Mouse (Mus musculus) forelimb bud, embryonic 11.5 days (tissue): ENCODE measurements at regions not wholly inside any gene's neighbourhood (a gene's known extent, or its start where the extent isn't known, plus 50 kb on each side); places are given as distances from the start of the nearest gene placed in this dataset.
A peak's percentile ranks its signal among the peaks of the same experiment; 100 is the strongest.
"Not testable (repeated sequence)": the region's sequence is repeated elsewhere in the genome, so short reads cannot be mapped to it uniquely, and the experiment has no call there.

Source experiments
- DNase-seq: peaks from one replicate; pipeline ENCODE4 v3.0.0-alpha.2; 2012; ENCODE audit warnings: low read depth, low spot score

DNA sequence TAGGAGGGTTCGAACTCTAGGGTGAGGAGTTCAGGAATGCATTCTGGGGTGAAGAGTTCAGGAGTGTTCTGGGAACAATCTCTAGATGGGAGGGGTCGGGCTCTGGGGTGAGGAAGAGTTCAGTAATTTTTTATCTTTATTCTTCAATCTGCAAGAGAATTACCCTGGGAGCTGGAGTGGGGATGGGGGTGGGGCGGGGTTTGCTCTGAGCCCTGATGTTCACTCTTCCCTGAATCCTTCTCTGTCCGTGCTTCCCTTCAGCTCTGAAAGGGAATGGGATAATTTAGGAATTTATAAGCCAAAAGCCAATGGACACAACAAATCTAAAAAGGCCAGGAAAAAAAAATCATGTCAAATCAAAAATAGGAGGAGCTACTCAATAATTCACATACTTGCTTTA lies 122.8 kb upstream of the Trim24 start:
- DNase-seq, result not testable (repeated sequence)

- DNase-seq, result no peak
Measured at GRCm38 (mm10) chr6:37748296-37748980, 122.2 kb upstream of the Trim24 start.

- DNase-seq, result no peak
Measured at GRCm38 (mm10) chr6:37749016-37749415, 121.6 kb upstream of the Trim24 start.

DNA sequence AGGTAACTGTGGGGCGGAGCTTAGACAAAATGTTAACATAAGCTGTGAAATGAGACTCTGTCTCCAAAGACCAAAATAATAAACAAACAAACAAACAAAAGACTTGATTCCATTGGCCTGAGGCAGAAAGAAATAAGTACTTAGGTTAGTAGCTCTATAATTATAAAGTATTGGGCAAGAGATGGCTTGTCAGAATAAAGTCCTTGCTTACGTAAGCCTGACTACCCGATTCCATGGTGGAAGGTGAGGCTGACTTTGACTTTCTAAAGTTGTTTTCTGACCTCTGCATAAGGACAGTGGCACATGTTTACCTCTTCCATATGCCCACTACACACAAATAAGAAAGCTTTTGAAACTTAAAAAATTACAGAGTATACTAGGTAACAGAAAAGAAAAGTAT lies 120.3 kb upstream of the Trim24 start:
- DNase-seq, result no peak

- no peak for DNase-seq
Measured at GRCm38 (mm10) chr6:37751701-37752100, 118.9 kb upstream of the Trim24 start.

GRCm38 (mm10) chr6:37761003-37761402 lies 109.6 kb upstream of the Trim24 start:
- DNase-seq, result not testable (repeated sequence)

DNA sequence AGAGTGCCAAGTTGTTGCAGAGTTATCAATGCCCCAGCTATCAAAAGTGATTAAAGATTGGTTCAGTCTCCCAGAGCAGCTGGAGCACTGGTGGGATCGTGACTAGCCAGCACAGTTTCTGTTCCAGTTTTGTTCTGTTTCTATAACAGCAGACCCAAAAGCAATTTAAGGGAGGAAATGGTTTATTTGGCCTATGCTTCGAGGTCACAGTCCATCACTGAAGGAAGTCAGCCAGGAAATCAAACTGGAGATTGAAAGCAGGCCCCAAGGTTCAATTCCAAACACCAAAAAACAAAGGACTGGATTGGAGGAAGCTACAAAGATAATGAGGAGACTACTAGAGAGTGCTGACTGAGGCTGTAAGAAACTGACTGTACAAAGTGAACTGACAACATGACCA lies 107.6 kb upstream of the Trim24 start:
- no peak for DNase-seq

- no peak for DNase-seq
Measured at GRCm38 (mm10) chr6:37767690-37768089, 102.9 kb upstream of the Trim24 start.

GRCm38 (mm10) chr6:37773294-37773693 lies 97.3 kb upstream of the Trim24 start:
- DNase-seq, result no peak

- no peak for DNase-seq
Measured at GRCm38 (mm10) chr6:37775151-37775550, 95.5 kb upstream of the Trim24 start.

DNA sequence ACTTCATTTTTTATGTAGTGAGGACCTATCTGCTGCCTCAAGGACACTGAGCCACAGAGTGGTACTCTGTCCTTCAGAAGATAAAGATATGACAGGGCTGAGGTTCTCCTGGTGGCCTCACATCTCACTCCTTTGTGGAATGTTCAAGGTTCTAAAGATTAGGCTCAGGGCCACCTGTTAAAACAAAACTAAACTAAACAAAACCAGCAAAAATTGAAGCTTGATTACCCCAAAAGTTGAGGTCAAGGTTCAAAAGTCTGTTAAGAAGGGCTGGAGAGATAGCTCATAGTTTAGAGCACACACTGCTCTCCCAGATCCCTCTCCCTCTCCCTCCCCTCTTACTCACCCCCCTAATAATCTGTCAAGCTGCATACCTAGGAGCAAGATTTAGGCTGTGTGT lies 90.7 kb upstream of the Trim24 start:
- no peak for DNase-seq

DNA sequence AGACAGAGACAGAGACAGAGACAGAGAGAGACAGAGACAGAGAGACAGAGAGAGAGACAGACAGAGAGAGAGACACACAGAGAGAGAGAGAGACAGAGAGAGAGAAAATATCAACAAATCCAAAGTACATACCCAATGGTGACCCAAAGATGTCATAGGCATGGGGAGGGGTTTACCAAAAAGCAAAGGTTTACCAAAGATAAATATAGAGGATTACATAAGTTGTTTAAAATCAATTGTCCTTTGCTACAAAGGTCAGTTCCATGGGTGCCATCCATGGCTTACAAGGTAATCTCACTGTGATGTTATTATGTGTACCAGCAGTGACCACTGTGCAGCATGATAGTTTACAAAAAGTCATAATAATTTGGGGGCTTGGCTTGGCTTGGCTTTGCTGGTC lies 88.7 kb upstream of the Trim24 start:
- DNase-seq, result no peak

DNA sequence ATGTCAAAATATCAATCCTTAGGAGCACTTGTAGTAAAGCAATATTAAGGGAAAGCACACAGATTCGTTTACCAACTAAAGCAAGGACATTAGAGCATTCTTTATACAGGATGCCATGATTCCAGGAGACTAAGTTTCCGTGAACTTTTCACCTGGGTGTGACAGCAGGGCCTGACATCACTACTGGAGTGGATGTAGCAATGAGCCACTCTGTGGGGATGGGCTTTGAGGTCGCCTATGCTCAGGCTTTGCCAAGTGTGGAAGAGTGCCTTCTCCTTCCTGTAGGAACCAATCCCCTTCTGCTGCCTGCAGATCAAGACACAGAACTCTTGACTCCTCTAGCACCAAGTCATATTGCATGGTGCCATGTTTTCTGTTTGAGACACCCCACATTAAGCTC lies 85.3 kb upstream of the Trim24 start:
- not testable (repeated sequence) for DNase-seq

- no peak for DNase-seq
Measured at GRCm38 (mm10) chr6:37785741-37786140, 84.9 kb upstream of the Trim24 start.

DNA sequence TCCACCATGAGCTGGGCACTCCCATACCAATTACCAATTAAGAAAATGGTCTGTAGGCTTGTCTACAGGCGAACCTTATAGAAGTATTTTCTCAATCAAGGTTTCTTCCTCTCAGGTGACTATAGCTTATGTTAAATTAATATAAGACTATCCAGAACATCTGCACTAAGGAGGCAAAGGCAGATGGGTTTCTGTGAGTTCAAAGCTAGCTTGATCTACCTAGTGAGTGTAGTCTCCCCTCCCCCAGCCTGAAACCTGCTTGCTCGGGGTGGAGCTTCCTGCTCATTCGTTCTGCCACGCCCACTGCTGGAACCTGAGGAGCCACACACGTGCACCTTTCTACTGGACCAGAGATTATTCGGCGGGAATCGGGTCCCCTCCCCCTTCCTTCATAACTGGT lies 82.8 kb upstream of the Trim24 start:
- not testable (repeated sequence) for DNase-seq

- no peak for DNase-seq
Measured at GRCm38 (mm10) chr6:37790878-37791277, 79.7 kb upstream of the Trim24 start.

GRCm38 (mm10) chr6:37794211-37794610 lies 76.4 kb upstream of the Trim24 start:
- DNase-seq, result peak; percentile 23

- no peak for DNase-seq
Measured at GRCm38 (mm10) chr6:37795001-37795400, 75.6 kb upstream of the Trim24 start.

- no peak for DNase-seq
Measured at GRCm38 (mm10) chr6:37803231-37803630, 67.4 kb upstream of the Trim24 start.

DNA sequence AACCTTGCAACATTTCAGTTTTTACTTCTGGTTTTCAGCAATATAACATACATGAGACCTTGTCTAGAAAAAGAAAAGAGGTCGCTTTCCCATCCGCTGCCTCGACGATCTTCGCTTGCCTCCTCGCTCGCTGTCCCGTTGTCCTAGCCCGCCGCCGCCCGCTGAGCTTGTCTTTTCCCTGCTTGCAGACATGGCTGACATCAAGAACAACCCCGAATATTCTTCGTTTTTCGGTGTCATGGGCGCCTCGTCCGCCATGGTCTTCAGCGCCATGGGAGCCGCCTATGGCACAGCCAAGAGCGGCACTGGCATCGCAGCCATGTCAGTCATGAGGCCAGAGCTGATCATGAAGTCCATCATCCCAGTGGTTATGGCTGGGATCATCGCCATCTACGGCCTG lies 64.7 kb upstream of the Trim24 start:
- not testable (repeated sequence) for DNase-seq

GRCm38 (mm10) chr6:37806529-37807191 lies 64.0 kb upstream of the Trim24 start:
- not testable (repeated sequence) for DNase-seq

GRCm38 (mm10) chr6:37815218-37815617 lies 55.4 kb upstream of the Trim24 start:
- DNase-seq, result not testable (repeated sequence)
